Mouse (Mus musculus): Measurements from ENCODE around the gene Milr1. TPM values are rescaled to one million over a fixed set of nuclear protein-coding genes. Genes with fewer than 3 reads are reported as not detected.

Milr1 gene
- polyA plus RNA-seq, 1 experiment, result 19.9 TPM

DNA sequence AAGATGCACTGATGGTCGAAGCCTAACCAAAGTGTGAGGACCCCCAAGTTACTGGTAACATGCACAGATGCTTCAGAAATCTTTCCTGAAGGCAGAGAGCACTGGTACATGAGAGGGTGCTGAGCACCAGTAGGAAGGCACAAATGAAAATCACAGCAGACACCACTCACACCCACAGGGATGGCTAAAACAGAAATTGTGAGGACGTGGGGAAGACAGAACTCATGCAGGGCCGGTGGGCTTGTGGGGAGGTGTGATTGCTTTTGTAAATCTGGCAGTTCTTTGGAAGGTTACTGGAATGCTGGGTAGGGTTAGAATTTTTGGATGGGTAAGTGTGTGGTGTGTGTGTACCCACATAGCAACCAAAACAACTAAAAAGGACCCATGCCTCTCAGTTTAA, 66.1 kb downstream of the Milr1 start:
- no peak overlapping the region for H3ac ChIP-seq (ENCODE audit: control insufficient read depth, insufficient read length, low read depth)
- H3K79me2 ChIP-seq (ENCODE audit: control insufficient read depth, insufficient read depth), result no peaks in the 10 kb centered on the region
- TF ChIP-seq FOSL1 (IDR thresholded peaks at IDR 0.05; ENCODE audit: insufficient read depth, low read length, poor library complexity, severe bottlenecking) (no peak), CTCF (IDR thresholded peaks at IDR 0.05; ENCODE audit: control insufficient read depth, insufficient read depth, insufficient read length) (no peak), MYOD1 (IDR thresholded peaks at IDR 0.05; ENCODE audit: control insufficient read depth, insufficient read length, low read depth) (no peak)
- H3K36me3 ChIP-seq (ENCODE audit: control insufficient read depth, insufficient read depth), result peaks cover 92% of the 10 kb centered on the region
- H3K79me3 ChIP-seq (ENCODE audit: low read depth), result no peaks in the 10 kb centered on the region
- no peaks in the 10 kb centered on the region for H3K27me3 ChIP-seq (ENCODE audit: control insufficient read depth, insufficient read depth, insufficient read length)
- H3K4me3 ChIP-seq (ENCODE audit: insufficient read depth, poor library complexity, severe bottlenecking), result no peak overlapping the region

DNA sequence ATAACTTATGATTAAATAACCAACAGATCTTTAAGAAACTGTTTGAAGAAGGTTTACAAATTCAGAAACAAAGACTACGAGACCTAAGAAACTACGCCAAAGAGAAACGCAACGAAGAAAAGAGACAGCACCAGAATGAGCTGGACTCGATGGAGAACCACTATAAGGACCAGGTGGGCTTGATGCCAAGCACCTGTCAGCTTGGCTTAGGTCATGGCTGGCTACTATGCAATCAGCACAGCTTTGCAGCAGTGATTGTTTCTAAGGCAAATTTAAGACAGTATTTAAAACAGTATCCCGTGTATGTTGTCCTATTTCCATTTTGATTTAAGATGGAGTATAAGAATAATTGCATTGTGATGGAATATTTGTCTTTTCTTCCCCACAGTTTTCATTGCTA, 66.8 kb downstream of the Milr1 start:
- Histone ChIP-seq H3K36me3 (ENCODE audit: control insufficient read depth, insufficient read depth) (peaks cover 93% of the 10 kb centered on the region), H3K79me3 (ENCODE audit: low read depth) (no peaks in the 10 kb centered on the region), H3K4me3 (ENCODE audit: insufficient read depth, poor library complexity, severe bottlenecking) (no peak overlapping the region), H3ac (ENCODE audit: control insufficient read depth, insufficient read length, low read depth) (no peak overlapping the region), H3K79me2 (ENCODE audit: control insufficient read depth, insufficient read depth) (no peaks in the 10 kb centered on the region), H3K27me3 (ENCODE audit: control insufficient read depth, insufficient read depth, insufficient read length) (no peaks in the 10 kb centered on the region)
- TF ChIP-seq FOSL1 (IDR thresholded peaks at IDR 0.05; ENCODE audit: insufficient read depth, low read length, poor library complexity, severe bottlenecking), result no peak

DNA sequence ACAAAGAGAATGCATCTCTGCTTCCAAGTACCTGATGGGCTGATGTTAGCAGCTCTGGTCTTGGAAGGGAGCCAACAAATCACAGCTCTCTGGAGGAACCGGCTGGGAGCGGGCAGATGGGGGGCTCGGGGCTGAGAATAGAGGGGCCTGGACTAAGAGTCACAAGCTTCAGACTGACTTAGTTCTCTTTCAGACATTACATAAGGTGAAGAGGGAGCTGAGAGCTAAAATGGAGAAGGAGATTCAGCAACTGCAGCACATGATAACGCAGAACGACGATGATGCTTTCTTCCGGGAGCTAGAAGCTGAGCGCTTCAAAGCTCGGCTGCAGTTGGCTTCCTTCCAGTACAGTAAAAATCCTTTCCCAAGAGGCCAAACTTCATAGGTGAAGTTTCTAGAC, 67.3 kb downstream of the Milr1 start:
- no peak for TF ChIP-seq MYOD1 (IDR thresholded peaks at IDR 0.05; ENCODE audit: control insufficient read depth, insufficient read length, low read depth)
- no peak for TF ChIP-seq CTCF (IDR thresholded peaks at IDR 0.05; ENCODE audit: control insufficient read depth, insufficient read depth, insufficient read length)
- TF ChIP-seq USF1 (IDR thresholded peaks at IDR 0.05; ENCODE audit: low read depth), result no peak
- TF ChIP-seq MAX (IDR thresholded peaks at IDR 0.05), result no peak
- TF ChIP-seq FOSL1 (IDR thresholded peaks at IDR 0.05; ENCODE audit: insufficient read depth, low read length, poor library complexity, severe bottlenecking), result no peak
- no peak for TF ChIP-seq CEBPB (IDR thresholded peaks at IDR 0.05; ENCODE audit: low read depth)
- no peak for TF ChIP-seq MYOG (IDR thresholded peaks at IDR 0.05; ENCODE audit: control insufficient read depth, extremely low read depth, insufficient read length)
- Histone ChIP-seq H3K4me3 (ENCODE audit: insufficient read depth, poor library complexity, severe bottlenecking) (no peak overlapping the region), H3ac (ENCODE audit: control insufficient read depth, insufficient read length, low read depth) (no peak overlapping the region), H3K79me3 (ENCODE audit: low read depth) (no peaks in the 10 kb centered on the region), H3K36me3 (ENCODE audit: control insufficient read depth, insufficient read depth) (peaks cover 97% of the 10 kb centered on the region), H3K27me3 (ENCODE audit: control insufficient read depth, insufficient read depth, insufficient read length) (no peaks in the 10 kb centered on the region), H3K79me2 (ENCODE audit: control insufficient read depth, insufficient read depth) (no peaks in the 10 kb centered on the region)

Small RNAs within 50 kb of the gene (microRNA-seq; reads per million reads assigned to microRNA genes)
- gene Gm25994 (ENCODE audit: borderline microRNAs expressed) (not detected), gene Mir3064 (ENCODE audit: borderline microRNAs expressed) (4.5 reads per million, percentile 51 among the genes with 10 or more reads in this experiment)

Other genes starting within 250 kb of the Milr1 start
- gene Tex2, start 137.8 kb upstream of the Milr1 start, polyA plus RNA-seq (2012; fragmentation: generic; extraction: Trizol), result 5.9 TPM
- 0.15 TPM for gene Pecam1, start 598 bp upstream of the Milr1 start, polyA plus RNA-seq (2012; fragmentation: generic; extraction: Trizol)
- 6.9 TPM for gene Polg2, start 28.3 kb downstream of the Milr1 start, polyA plus RNA-seq (2012; fragmentation: generic; extraction: Trizol)
- 218 TPM for gene Ddx5, start 38.0 kb downstream of the Milr1 start, polyA plus RNA-seq (2012; fragmentation: generic; extraction: Trizol)
- gene Cep95, start 38.0 kb downstream of the Milr1 start, polyA plus RNA-seq (2012; fragmentation: generic; extraction: Trizol), result 3.5 TPM
- gene Smurf2, start 169.5 kb downstream of the Milr1 start, polyA plus RNA-seq (2012; fragmentation: generic; extraction: Trizol), result 13.0 TPM
- gene Kpna2, start 248.3 kb downstream of the Milr1 start, polyA plus RNA-seq (2012; fragmentation: generic; extraction: Trizol), result 50.9 TPM